Mouse (Mus musculus): ENCODE measurements around the gene Zcchc8. TPM values are rescaled to one million over a fixed set of nuclear protein-coding genes. Genes with fewer than 3 reads are reported as not detected.

Zcchc8 gene
- polyA plus RNA-seq, 1 experiment from 2014 or later: 62.7 TPM

- Histone ChIP-seq H3K9ac (no peak overlapping the region), H3K27ac (peak overlapping the region; percentile 78), H3K4me2 (no peak overlapping the region), H3K4me3 (no peak overlapping the region), H3K4me1 (peaks cover 26% of the 10 kb centered on the region), H3K9me3 (no peaks in the 10 kb centered on the region), H3K36me3 (no peaks in the 10 kb centered on the region), H3K27me3 (no peaks in the 10 kb centered on the region)
- 13% methylated on average over 5 of the region's 5 CpGs for WGBS
- no peak for ATAC-seq (ENCODE audit: insufficient number of reproducible peaks, low FRiP score, low TSS enrichment, low read depth)
Measured at GRCm38 (mm10) chr5:123679546-123680263, 41.2 kb downstream of the Zcchc8 start.

GRCm38 (mm10) chr5:123679106-123679505 is 41.8 kb downstream of the Zcchc8 start:
- WGBS: 74% methylated on average over 3 of the region's 3 CpGs
- Histone ChIP-seq H3K4me3 (no peak overlapping the region), H3K27me3 (no peaks in the 10 kb centered on the region), H3K27ac (no peak overlapping the region), H3K9me3 (no peaks in the 10 kb centered on the region), H3K9ac (no peak overlapping the region), H3K36me3 (no peaks in the 10 kb centered on the region), H3K4me2 (no peak overlapping the region), H3K4me1 (peaks cover 26% of the 10 kb centered on the region)
- ATAC-seq (ENCODE audit: insufficient number of reproducible peaks, low FRiP score, low TSS enrichment, low read depth): no peak

- no peak overlapping the region for H3K9ac ChIP-seq
Measured at GRCm38 (mm10) chr5:123675717-123676116, 45.2 kb downstream of the Zcchc8 start.

GRCm38 (mm10) chr5:123675221-123675620 is 45.7 kb downstream of the Zcchc8 start:
- no peak overlapping the region for H3K4me3 ChIP-seq
- no peaks in the 10 kb centered on the region for H3K27me3 ChIP-seq
- H3K27ac ChIP-seq: no peak overlapping the region
- WGBS: 33% methylated on average over 3 of the region's 3 CpGs
- H3K4me1 ChIP-seq: peaks cover 26% of the 10 kb centered on the region
- H3K9me3 ChIP-seq: no peaks in the 10 kb centered on the region
- no peak overlapping the region for H3K9ac ChIP-seq
- no peak overlapping the region for H3K4me2 ChIP-seq
- ATAC-seq (ENCODE audit: insufficient number of reproducible peaks, low FRiP score, low TSS enrichment, low read depth): no peak
- H3K36me3 ChIP-seq: no peaks in the 10 kb centered on the region

More at GRCm38 (mm10) chr5:123675717-123676116, 45.2 kb downstream of the Zcchc8 start:
- no peak for ATAC-seq (ENCODE audit: insufficient number of reproducible peaks, low FRiP score, low TSS enrichment, low read depth)
- 83% methylated on average over 9 of the region's 9 CpGs for WGBS
- H3K27ac ChIP-seq: no peak overlapping the region
- H3K4me1 ChIP-seq: peaks cover 23% of the 10 kb centered on the region
- no peaks in the 10 kb centered on the region for H3K9me3 ChIP-seq
- no peaks in the 10 kb centered on the region for H3K27me3 ChIP-seq
- no peaks in the 10 kb centered on the region for H3K36me3 ChIP-seq
- no peak overlapping the region for H3K4me3 ChIP-seq
- no peak overlapping the region for H3K4me2 ChIP-seq

GRCm38 (mm10) chr5:123671473-123671820 is 49.5 kb downstream of the Zcchc8 start:
- Histone ChIP-seq H3K36me3 (no peaks in the 10 kb centered on the region), H3K9ac (no peak overlapping the region)
- 78% methylated on average over 3 of the region's 3 CpGs for WGBS

GRCm38 (mm10) chr5:123670800-123671472 is 50.0 kb downstream of the Zcchc8 start:
- no peaks in the 10 kb centered on the region for H3K36me3 ChIP-seq
- H3K27ac ChIP-seq: peak overlapping the region; percentile 43; the same call in 1 of the 2 replicates
- no peaks in the 10 kb centered on the region for H3K9me3 ChIP-seq
- H3K4me2 ChIP-seq: no peak overlapping the region
- H3K4me3 ChIP-seq: no peak overlapping the region
- no peak overlapping the region for H3K9ac ChIP-seq
- no peaks in the 10 kb centered on the region for H3K27me3 ChIP-seq
- peaks cover 22% of the 10 kb centered on the region for H3K4me1 ChIP-seq
- WGBS: 21% methylated on average over 14 of the region's 14 CpGs
- no peak for ATAC-seq (ENCODE audit: insufficient number of reproducible peaks, low FRiP score, low TSS enrichment, low read depth)

More at GRCm38 (mm10) chr5:123671473-123671820, 49.5 kb downstream of the Zcchc8 start:
- Histone ChIP-seq H3K4me2 (no peak overlapping the region), H3K27ac (no peak overlapping the region), H3K27me3 (no peaks in the 10 kb centered on the region), H3K9me3 (no peaks in the 10 kb centered on the region), H3K4me3 (no peak overlapping the region), H3K4me1 (peaks cover 22% of the 10 kb centered on the region)
- ATAC-seq (ENCODE audit: insufficient number of reproducible peaks, low FRiP score, low TSS enrichment, low read depth): no peak

GRCm38 (mm10) chr5:123669991-123670799 is 50.7 kb downstream of the Zcchc8 start:
- peaks cover 22% of the 10 kb centered on the region for H3K4me1 ChIP-seq
- H3K4me3 ChIP-seq: no peak overlapping the region
- H3K9ac ChIP-seq: no peak overlapping the region
- H3K4me2 ChIP-seq: no peak overlapping the region
- no peaks in the 10 kb centered on the region for H3K9me3 ChIP-seq
- no peak for ATAC-seq (ENCODE audit: insufficient number of reproducible peaks, low FRiP score, low TSS enrichment, low read depth)
- H3K36me3 ChIP-seq: no peaks in the 10 kb centered on the region
- H3K27me3 ChIP-seq: no peaks in the 10 kb centered on the region
- 44% methylated on average over 9 of the region's 9 CpGs for WGBS
- peak overlapping the region; percentile 44 for H3K27ac ChIP-seq

GRCm38 (mm10) chr5:123667915-123668314 is 53.0 kb downstream of the Zcchc8 start:
- 90% methylated on average over 12 of the region's 12 CpGs for WGBS
- H3K9ac ChIP-seq: no peak overlapping the region
- no peak overlapping the region for H3K4me3 ChIP-seq
- H3K27ac ChIP-seq: no peak overlapping the region
- no peaks in the 10 kb centered on the region for H3K9me3 ChIP-seq
- no peak overlapping the region for H3K4me2 ChIP-seq
- H3K36me3 ChIP-seq: no peaks in the 10 kb centered on the region
- H3K4me1 ChIP-seq: peaks cover 28% of the 10 kb centered on the region
- ATAC-seq (ENCODE audit: insufficient number of reproducible peaks, low FRiP score, low TSS enrichment, low read depth): no peak
- H3K27me3 ChIP-seq: no peaks in the 10 kb centered on the region

GRCm38 (mm10) chr5:123665956-123666355 is 54.9 kb downstream of the Zcchc8 start:
- Histone ChIP-seq H3K36me3 (no peaks in the 10 kb centered on the region), H3K4me3 (no peak overlapping the region), H3K27ac (no peak overlapping the region), H3K4me2 (no peak overlapping the region), H3K9me3 (no peaks in the 10 kb centered on the region), H3K9ac (no peak overlapping the region), H3K27me3 (no peaks in the 10 kb centered on the region), H3K4me1 (peaks cover 21% of the 10 kb centered on the region)
- no peak for ATAC-seq (ENCODE audit: insufficient number of reproducible peaks, low FRiP score, low TSS enrichment, low read depth)
- 80% methylated on average over 7 of the region's 7 CpGs for whole genome bisulfite sequencing

- no peaks in the 10 kb centered on the region for H3K9me3 ChIP-seq
- H3K27ac ChIP-seq: no peak overlapping the region
- no peak overlapping the region for H3K9ac ChIP-seq
- no peak overlapping the region for H3K4me3 ChIP-seq
- H3K36me3 ChIP-seq: no peaks in the 10 kb centered on the region
- no peaks in the 10 kb centered on the region for H3K27me3 ChIP-seq
- H3K4me1 ChIP-seq: peaks cover 12% of the 10 kb centered on the region
- no peak overlapping the region for H3K4me2 ChIP-seq
- WGBS: 48% methylated on average over 7 of the region's 7 CpGs
- ATAC-seq (ENCODE audit: insufficient number of reproducible peaks, low FRiP score, low TSS enrichment, low read depth): no peak
Measured at GRCm38 (mm10) chr5:123664329-123664728, 56.6 kb downstream of the Zcchc8 start.

- ATAC-seq (ENCODE audit: insufficient number of reproducible peaks, low FRiP score, low TSS enrichment, low read depth): no peak
- no peak overlapping the region for H3K9ac ChIP-seq
- WGBS: 50% methylated on average over 9 of the region's 9 CpGs
- no peaks in the 10 kb centered on the region for H3K36me3 ChIP-seq
- H3K9me3 ChIP-seq: no peaks in the 10 kb centered on the region
- H3K27me3 ChIP-seq: no peaks in the 10 kb centered on the region
- H3K4me2 ChIP-seq: no peak overlapping the region
- no peak overlapping the region for H3K27ac ChIP-seq
- peaks cover 10% of the 10 kb centered on the region for H3K4me1 ChIP-seq
- H3K4me3 ChIP-seq: no peak overlapping the region
Measured at GRCm38 (mm10) chr5:123662059-123662458, 58.8 kb downstream of the Zcchc8 start.

- 78% methylated on average over 3 of the region's 3 CpGs for WGBS
- H3K9me3 ChIP-seq: no peaks in the 10 kb centered on the region
- ATAC-seq (ENCODE audit: insufficient number of reproducible peaks, low FRiP score, low TSS enrichment, low read depth): no peak
- no peak overlapping the region for H3K27ac ChIP-seq
- H3K4me1 ChIP-seq: peaks cover 10% of the 10 kb centered on the region
- no peaks in the 10 kb centered on the region for H3K27me3 ChIP-seq
- H3K36me3 ChIP-seq: no peaks in the 10 kb centered on the region
- H3K4me2 ChIP-seq: no peak overlapping the region
- no peak overlapping the region for H3K9ac ChIP-seq
- no peak overlapping the region for H3K4me3 ChIP-seq
Measured at GRCm38 (mm10) chr5:123661602-123662001, 59.3 kb downstream of the Zcchc8 start.

All from limb, embryonic 15.5 days (tissue).